Mouse (Mus musculus) layer of hippocampus, postnatal 25 days (tissue): Measurements from ENCODE around the gene Fndc9. TPM values are rescaled to one million over a fixed set of nuclear protein-coding genes. Genes with fewer than 3 reads are reported as not detected.

Experiments used
- DNase-seq, 2 experiments: peaks; one replicate each; pipeline ENCODE4 v3.0.0; 2022; ENCODE audit warnings: mixed read lengths in 2 of 2, low spot score in 1 of 2; ENCODE audit errors: extremely low spot score in 1 of 2
- total RNA-seq, 2 experiments: library from RNA; stranded (reverse); gene quantifications; 2 replicates each; pipeline ENCODE4 v1.2.3; 2021

Gene Fndc9
- total RNA-seq, 2 experiments from 2014 or later = 0.71 to 0.77 TPM

GRCm38 (mm10) chr11:46232803-46233202 lies 2.5 kb upstream of the Fndc9 start:
- DNase-seq = no peak

- no peak for DNase-seq
Observed at GRCm38 (mm10) chr11:46233966-46234365, 1.4 kb upstream of the Fndc9 start.

- DNase-seq = peak; percentile 65 to 92
Observed at GRCm38 (mm10) chr11:46236976-46237375, 1.6 kb downstream of the Fndc9 start.

GRCm38 (mm10) chr11:46241150-46241673 lies 5.9 kb downstream of the Fndc9 start:
- no peak for DNase-seq

- no peak for DNase-seq
Observed at GRCm38 (mm10) chr11:46241985-46242384, 6.7 kb downstream of the Fndc9 start.

GRCm38 (mm10) chr11:46244731-46245604 lies 9.6 kb downstream of the Fndc9 start:
- DNase-seq = no peak

GRCm38 (mm10) chr11:46245926-46246325 lies 10.6 kb downstream of the Fndc9 start:
- DNase-seq = no peak

- DNase-seq = no peak
Observed at GRCm38 (mm10) chr11:46246393-46246792, 11.1 kb downstream of the Fndc9 start.

GRCm38 (mm10) chr11:46248352-46248751 lies 13.0 kb downstream of the Fndc9 start:
- no peak for DNase-seq

- peak in 1 of 2 experiments; percentile 78 for DNase-seq
Observed at GRCm38 (mm10) chr11:46251994-46252393, 16.7 kb downstream of the Fndc9 start.

GRCm38 (mm10) chr11:46255291-46255690 lies 20.0 kb downstream of the Fndc9 start:
- no peak for DNase-seq

- peak in 1 of 2 experiments; percentile 58 for DNase-seq
Observed at GRCm38 (mm10) chr11:46258207-46258606, 22.9 kb downstream of the Fndc9 start.

- DNase-seq = no peak
Observed at GRCm38 (mm10) chr11:46258749-46259148, 23.4 kb downstream of the Fndc9 start.

- no peak for DNase-seq
Observed at GRCm38 (mm10) chr11:46262854-46263253, 27.5 kb downstream of the Fndc9 start.

GRCm38 (mm10) chr11:46263291-46263690 lies 28.0 kb downstream of the Fndc9 start:
- no peak for DNase-seq

GRCm38 (mm10) chr11:46264584-46264983 lies 29.3 kb downstream of the Fndc9 start:
- DNase-seq = no peak

GRCm38 (mm10) chr11:46265031-46265786 lies 29.9 kb downstream of the Fndc9 start:
- DNase-seq = no peak

GRCm38 (mm10) chr11:46268991-46269390 lies 33.7 kb downstream of the Fndc9 start:
- peak; percentile 53 to 76 for DNase-seq

- DNase-seq = no peak
Observed at GRCm38 (mm10) chr11:46269391-46269790, 34.1 kb downstream of the Fndc9 start.

- no peak for DNase-seq
Observed at GRCm38 (mm10) chr11:46269893-46270292, 34.6 kb downstream of the Fndc9 start.

- DNase-seq = no peak
Observed at GRCm38 (mm10) chr11:46272058-46272681, 36.8 kb downstream of the Fndc9 start.
